Mouse (Mus musculus): ENCODE data around the gene Tap1. TPM values are rescaled to one million over a fixed set of nuclear protein-coding genes. Genes with fewer than 3 reads are reported as not detected.

Gene Tap1
- total and polyA plus RNA-seq, 3 experiments = 102 to 184 (median 157) TPM

DNA sequence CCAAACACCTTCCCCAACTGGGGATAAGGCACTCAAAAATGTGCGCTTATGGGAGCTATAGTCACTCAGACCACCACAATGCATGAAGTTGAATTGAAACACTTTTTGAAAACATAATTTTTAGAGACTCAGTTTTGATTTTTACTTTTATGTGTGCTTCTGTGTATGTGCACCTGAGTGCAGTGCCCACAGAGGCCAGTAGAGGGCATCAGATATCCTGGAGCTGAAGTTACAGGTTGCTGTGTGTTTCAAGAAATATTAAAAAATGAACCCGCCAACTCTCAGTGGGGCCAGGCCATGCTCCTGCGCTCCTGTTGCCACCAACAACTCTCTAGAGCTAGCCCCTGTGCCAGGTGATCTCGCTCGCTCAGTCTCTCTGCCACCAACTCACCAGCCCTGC lies 14.8 kb upstream of the Tap1 start:
- Histone ChIP-seq H3K27me3 (replicated peaks) (no peaks in the 10 kb centered on the region), H3K27ac (ENCODE audit: insufficient read depth, low read depth) (no peak overlapping the region), H3K9ac (ENCODE audit: insufficient read depth, low read depth) (no peak overlapping the region), H3K4me3 (replicated peaks in 1 of 3; ENCODE audit: low read depth in 2 of 3, low read length in 2 of 3, poor library complexity in 1 of 3) (no peak overlapping the region), H3K4me1 (ENCODE audit: control insufficient read depth in 1 of 2, insufficient read depth in 2 of 2) (peaks cover 6 to 19% of the 10 kb centered on the region in 2 experiments), H3K36me3 (replicated peaks in 1 of 2; ENCODE audit: control insufficient read depth in 1 of 2, insufficient read depth in 1 of 2, low read length in 1 of 2) (no peaks in the 10 kb centered on the region), H3K9me3 (replicated peaks; ENCODE audit: low read length) (peaks cover 12% of the 10 kb centered on the region), H3K79me2 (replicated peaks; ENCODE audit: control insufficient read depth, extremely low read depth, insufficient read depth, poor library complexity, severe bottlenecking) (no peaks in the 10 kb centered on the region), H3K4me2 (ENCODE audit: insufficient read depth, low read depth, poor library complexity, severe bottlenecking) (no peak overlapping the region)
- no peak for TF ChIP-seq MXI1 (IDR thresholded peaks at IDR 0.05; ENCODE audit: low read depth, low read length)
- peak; percentile 26 for TF ChIP-seq SMC3 (IDR thresholded peaks at IDR 0.05; ENCODE audit: low read depth, low read length)
- peak in 1 of 2 experiments; percentile 53; a peak in 2 of 4 replicates for TF ChIP-seq CTCF (conservative IDR thresholded peaks at IDR 0.05 in 1 of 2, IDR thresholded peaks at IDR 0.05 in 1 of 2; ENCODE audit: low read depth in 2 of 2, low read length in 2 of 2)
- peak; percentile 29 for TF ChIP-seq RAD21 (IDR thresholded peaks at IDR 0.05; ENCODE audit: low read depth, low read length)
- TF ChIP-seq MEF2A (IDR thresholded peaks at IDR 0.05; ENCODE audit: borderline replicate concordance, low read depth, low read length) = no peak
- no peak for DNase-seq (ENCODE audit: extremely low read depth)
- in situ Hi-C loops (cut with MboI; ENCODE audit: low pct_ligation_motif_present, low pct_unique_long_range_greater_than_20kb, low sequenced_read_pairs) (no loop called here), dilution Hi-C loops (cut with MboI; ENCODE audit: extremely low pct_ligation_motif_present, extremely low pct_unique_long_range_greater_than_20kb, low sequenced_read_pairs) (no loop called here)

GRCm38 (mm10) chr17:34174075-34174474 lies 13.3 kb upstream of the Tap1 start:
- H3K4me1 ChIP-seq (ENCODE audit: control insufficient read depth in 1 of 2, insufficient read depth in 2 of 2) = peaks cover 8 to 22% of the 10 kb centered on the region in 2 experiments
- in situ Hi-C loops (cut with MboI; ENCODE audit: low pct_ligation_motif_present, low pct_unique_long_range_greater_than_20kb, low sequenced_read_pairs) = no loop called here
- TF ChIP-seq CHD1 (IDR thresholded peaks at IDR 0.05; ENCODE audit: low read depth, low read length) = no peak
- TF ChIP-seq UBTF (IDR thresholded peaks at IDR 0.05; ENCODE audit: low read depth, low read length) = no peak
- peak; percentile 57; the same call in 1 of the 2 replicates for TF ChIP-seq SIN3A (IDR thresholded peaks at IDR 0.05; ENCODE audit: low read length)
- TF ChIP-seq MEF2A (IDR thresholded peaks at IDR 0.05; ENCODE audit: borderline replicate concordance, low read depth, low read length) = peak; percentile 14; the same call in 1 of the 2 replicates
- 0 out of 2 replicates have a peak, but pooled peaks have one; percentile 55 for TF ChIP-seq BHLHE40 (IDR thresholded peaks at IDR 0.05; ENCODE audit: low read depth, low read length)
- TF ChIP-seq MAX (IDR thresholded peaks at IDR 0.05; ENCODE audit: low read length) = no peak
- TF ChIP-seq CTCF (conservative IDR thresholded peaks at IDR 0.05 in 1 of 2, IDR thresholded peaks at IDR 0.05 in 1 of 2; ENCODE audit: low read depth in 2 of 2, low read length in 2 of 2) = no peak
- peak; percentile 76; the same call in 1 of the 2 replicates for TF ChIP-seq CHD2 (IDR thresholded peaks at IDR 0.05; ENCODE audit: low read length)
- peak; percentile 33; the same call in 1 of the 2 replicates for TF ChIP-seq EP300 (IDR thresholded peaks at IDR 0.05; ENCODE audit: low read length)
- TF ChIP-seq MXI1 (IDR thresholded peaks at IDR 0.05; ENCODE audit: low read depth, low read length) = peak; percentile 38; the same call in 1 of the 2 replicates
- peak; percentile 33; the same call in 1 of the 2 replicates for TF ChIP-seq IRF4 (IDR thresholded peaks at IDR 0.05; ENCODE audit: low read depth, low read length)
- TF ChIP-seq HCFC1 (IDR thresholded peaks at IDR 0.05; ENCODE audit: low read depth, low read length) = 0 out of 2 replicates have a peak, but pooled peaks have one; percentile 13
- 0 out of 2 replicates have a peak, but pooled peaks have one; percentile 30 for TF ChIP-seq POLR2A (IDR thresholded peaks at IDR 0.05; ENCODE audit: low read depth, low read length)
- peak; percentile 19; the same call in 1 of the 2 replicates for TF ChIP-seq MYC (IDR thresholded peaks at IDR 0.05; ENCODE audit: low read depth, low read length)
- peak; percentile 57; the same call in 1 of the 2 replicates for TF ChIP-seq TCF12 (IDR thresholded peaks at IDR 0.05; ENCODE audit: low read depth, low read length)
- no peak for TF ChIP-seq TBP (conservative IDR thresholded peaks at IDR 0.05; ENCODE audit: low read depth, low read length)
- H3K27ac ChIP-seq (ENCODE audit: insufficient read depth, low read depth) = peak overlapping the region; percentile 63; the same call in 1 of the 2 replicates
- H3K79me2 ChIP-seq (replicated peaks; ENCODE audit: control insufficient read depth, extremely low read depth, insufficient read depth, poor library complexity, severe bottlenecking) = no peaks in the 10 kb centered on the region
- no peaks in the 10 kb centered on the region for H3K36me3 ChIP-seq (replicated peaks in 1 of 2; ENCODE audit: control insufficient read depth in 1 of 2, insufficient read depth in 1 of 2, low read length in 1 of 2)
- dilution Hi-C loops (cut with MboI; ENCODE audit: extremely low pct_ligation_motif_present, extremely low pct_unique_long_range_greater_than_20kb, low sequenced_read_pairs) = no loop called here
- H3K27me3 ChIP-seq (replicated peaks) = no peaks in the 10 kb centered on the region
- H3K9me3 ChIP-seq (replicated peaks; ENCODE audit: low read length) = peaks cover 12% of the 10 kb centered on the region
- peak overlapping the region; percentile 88 for H3K4me2 ChIP-seq (ENCODE audit: insufficient read depth, low read depth, poor library complexity, severe bottlenecking)
- peak; percentile 52 for DNase-seq (ENCODE audit: extremely low read depth)
- H3K4me3 ChIP-seq (replicated peaks in 1 of 3; ENCODE audit: low read depth in 2 of 3, low read length in 2 of 3, poor library complexity in 1 of 3) = no peak overlapping the region
- H3K9ac ChIP-seq (ENCODE audit: insufficient read depth, low read depth) = peak overlapping the region; percentile 38; the same call in 1 of the 2 replicates

Data from CH12.LX (cell line).